Mouse (Mus musculus): ENCODE measurements at regions not wholly inside any gene's neighbourhood (a gene's known extent, or its start where the extent isn't known, plus 50 kb on each side); places are given as distances from the start of the nearest gene placed in this dataset.

GRCm38 (mm10) chr11:32976572-32976971 is 152.2 kb upstream of the Smim23 start:
- no peaks in the 10 kb centered on the region for H3K27me3 ChIP-seq (ENCODE audit: control insufficient read depth, insufficient read depth, low read length)
- no peaks in the 10 kb centered on the region for H3K36me3 ChIP-seq (ENCODE audit: control insufficient read depth, insufficient read depth, low read length)
- no peak overlapping the region for H3K27ac ChIP-seq (ENCODE audit: control insufficient read depth, insufficient read depth, low read depth, low read length)
- H3K4me1 ChIP-seq (ENCODE audit: control insufficient read depth, insufficient read depth, low read length): no peaks in the 10 kb centered on the region
- TF ChIP-seq CTCF (IDR thresholded peaks at IDR 0.05; ENCODE audit: control insufficient read depth, insufficient read depth, insufficient replicate concordance, low read depth, low read length) (no peak), POLR2A (IDR thresholded peaks at IDR 0.05; ENCODE audit: control insufficient read depth, low read depth, low read length) (no peak)
- no peak overlapping the region for H3K4me3 ChIP-seq (ENCODE audit: control insufficient read depth, low read depth, low read length)

GRCm38 (mm10) chr11:32973453-32973852 is 149.0 kb upstream of the Smim23 start:
- H3K4me1 ChIP-seq (ENCODE audit: control insufficient read depth, insufficient read depth, low read length): no peaks in the 10 kb centered on the region
- no peak overlapping the region for H3K27ac ChIP-seq (ENCODE audit: control insufficient read depth, insufficient read depth, low read depth, low read length)
- TF ChIP-seq CTCF (IDR thresholded peaks at IDR 0.05; ENCODE audit: control insufficient read depth, insufficient read depth, insufficient replicate concordance, low read depth, low read length) (no peak), POLR2A (IDR thresholded peaks at IDR 0.05; ENCODE audit: control insufficient read depth, low read depth, low read length) (no peak)
- H3K27me3 ChIP-seq (ENCODE audit: control insufficient read depth, insufficient read depth, low read length): no peaks in the 10 kb centered on the region
- no peaks in the 10 kb centered on the region for H3K36me3 ChIP-seq (ENCODE audit: control insufficient read depth, insufficient read depth, low read length)
- no peak overlapping the region for H3K4me3 ChIP-seq (ENCODE audit: control insufficient read depth, low read depth, low read length)

GRCm38 (mm10) chr11:32965418-32965817 is 141.0 kb upstream of the Smim23 start:
- Histone ChIP-seq H3K36me3 (ENCODE audit: control insufficient read depth, insufficient read depth, low read length) (no peaks in the 10 kb centered on the region), H3K27me3 (ENCODE audit: control insufficient read depth, insufficient read depth, low read length) (no peaks in the 10 kb centered on the region), H3K4me3 (ENCODE audit: control insufficient read depth, low read depth, low read length) (no peak overlapping the region), H3K27ac (ENCODE audit: control insufficient read depth, insufficient read depth, low read depth, low read length) (no peak overlapping the region), H3K4me1 (ENCODE audit: control insufficient read depth, insufficient read depth, low read length) (no peaks in the 10 kb centered on the region; the same call in 1 of the 2 replicates)
- TF ChIP-seq CTCF (IDR thresholded peaks at IDR 0.05; ENCODE audit: control insufficient read depth, insufficient read depth, insufficient replicate concordance, low read depth, low read length) (no peak), POLR2A (IDR thresholded peaks at IDR 0.05; ENCODE audit: control insufficient read depth, low read depth, low read length) (no peak)

GRCm38 (mm10) chr11:32963625-32964293 is 139.4 kb upstream of the Smim23 start:
- Histone ChIP-seq H3K4me3 (ENCODE audit: control insufficient read depth, low read depth, low read length) (no peak overlapping the region), H3K4me1 (ENCODE audit: control insufficient read depth, insufficient read depth, low read length) (no peaks in the 10 kb centered on the region; the same call in 1 of the 2 replicates), H3K36me3 (ENCODE audit: control insufficient read depth, insufficient read depth, low read length) (no peaks in the 10 kb centered on the region), H3K27ac (ENCODE audit: control insufficient read depth, insufficient read depth, low read depth, low read length) (no peak overlapping the region), H3K27me3 (ENCODE audit: control insufficient read depth, insufficient read depth, low read length) (no peaks in the 10 kb centered on the region)
- TF ChIP-seq POLR2A (IDR thresholded peaks at IDR 0.05; ENCODE audit: control insufficient read depth, low read depth, low read length): no peak
- no peak for TF ChIP-seq CTCF (IDR thresholded peaks at IDR 0.05; ENCODE audit: control insufficient read depth, insufficient read depth, insufficient replicate concordance, low read depth, low read length)

GRCm38 (mm10) chr11:32961600-32961999 is 137.2 kb upstream of the Smim23 start:
- TF ChIP-seq POLR2A (IDR thresholded peaks at IDR 0.05; ENCODE audit: control insufficient read depth, low read depth, low read length): no peak
- peak; percentile 73; the same call in 1 of the 2 replicates for TF ChIP-seq CTCF (IDR thresholded peaks at IDR 0.05; ENCODE audit: control insufficient read depth, insufficient read depth, insufficient replicate concordance, low read depth, low read length)
- no peaks in the 10 kb centered on the region for H3K36me3 ChIP-seq (ENCODE audit: control insufficient read depth, insufficient read depth, low read length)
- no peak overlapping the region for H3K27ac ChIP-seq (ENCODE audit: control insufficient read depth, insufficient read depth, low read depth, low read length)
- H3K27me3 ChIP-seq (ENCODE audit: control insufficient read depth, insufficient read depth, low read length): no peaks in the 10 kb centered on the region
- H3K4me3 ChIP-seq (ENCODE audit: control insufficient read depth, low read depth, low read length): no peak overlapping the region
- H3K4me1 ChIP-seq (ENCODE audit: control insufficient read depth, insufficient read depth, low read length): no peaks in the 10 kb centered on the region; the same call in 1 of the 2 replicates

GRCm38 (mm10) chr11:32958961-32959360 is 134.6 kb upstream of the Smim23 start:
- TF ChIP-seq POLR2A (IDR thresholded peaks at IDR 0.05; ENCODE audit: control insufficient read depth, low read depth, low read length): no peak
- TF ChIP-seq CTCF (IDR thresholded peaks at IDR 0.05; ENCODE audit: control insufficient read depth, insufficient read depth, insufficient replicate concordance, low read depth, low read length): no peak
- H3K27me3 ChIP-seq (ENCODE audit: control insufficient read depth, insufficient read depth, low read length): no peaks in the 10 kb centered on the region
- H3K4me1 ChIP-seq (ENCODE audit: control insufficient read depth, insufficient read depth, low read length): no peaks in the 10 kb centered on the region; the same call in 1 of the 2 replicates
- no peak overlapping the region for H3K27ac ChIP-seq (ENCODE audit: control insufficient read depth, insufficient read depth, low read depth, low read length)
- no peak overlapping the region for H3K4me3 ChIP-seq (ENCODE audit: control insufficient read depth, low read depth, low read length)
- no peaks in the 10 kb centered on the region for H3K36me3 ChIP-seq (ENCODE audit: control insufficient read depth, insufficient read depth, low read length)

- no peak overlapping the region for H3K4me3 ChIP-seq (ENCODE audit: control insufficient read depth, low read depth, low read length)
- H3K27me3 ChIP-seq (ENCODE audit: control insufficient read depth, insufficient read depth, low read length): no peaks in the 10 kb centered on the region
Measured at GRCm38 (mm10) chr11:32956993-32957392, 132.6 kb upstream of the Smim23 start.

More at GRCm38 (mm10) chr11:32956993-32957392, 132.6 kb upstream of the Smim23 start:
- TF ChIP-seq CTCF (IDR thresholded peaks at IDR 0.05; ENCODE audit: control insufficient read depth, insufficient read depth, insufficient replicate concordance, low read depth, low read length) (peak; percentile 49; the same call in 1 of the 2 replicates), POLR2A (IDR thresholded peaks at IDR 0.05; ENCODE audit: control insufficient read depth, low read depth, low read length) (no peak)
- no peaks in the 10 kb centered on the region; the same call in 1 of the 2 replicates for H3K4me1 ChIP-seq (ENCODE audit: control insufficient read depth, insufficient read depth, low read length)
- H3K27ac ChIP-seq (ENCODE audit: control insufficient read depth, insufficient read depth, low read depth, low read length): no peak overlapping the region
- no peaks in the 10 kb centered on the region for H3K36me3 ChIP-seq (ENCODE audit: control insufficient read depth, insufficient read depth, low read length)
